Mouse (Mus musculus) spleen, postnatal 36 days (tissue): ENCODE data around the gene Crtc1.

ENCODE experiments used
- DNase-seq, 2 experiments: peaks; one replicate each; pipeline ENCODE4 v3.0.0; 2022; ENCODE audit warnings: low spot score in 2 of 2, mixed read lengths in 1 of 2

Gene Crtc1

DNA sequence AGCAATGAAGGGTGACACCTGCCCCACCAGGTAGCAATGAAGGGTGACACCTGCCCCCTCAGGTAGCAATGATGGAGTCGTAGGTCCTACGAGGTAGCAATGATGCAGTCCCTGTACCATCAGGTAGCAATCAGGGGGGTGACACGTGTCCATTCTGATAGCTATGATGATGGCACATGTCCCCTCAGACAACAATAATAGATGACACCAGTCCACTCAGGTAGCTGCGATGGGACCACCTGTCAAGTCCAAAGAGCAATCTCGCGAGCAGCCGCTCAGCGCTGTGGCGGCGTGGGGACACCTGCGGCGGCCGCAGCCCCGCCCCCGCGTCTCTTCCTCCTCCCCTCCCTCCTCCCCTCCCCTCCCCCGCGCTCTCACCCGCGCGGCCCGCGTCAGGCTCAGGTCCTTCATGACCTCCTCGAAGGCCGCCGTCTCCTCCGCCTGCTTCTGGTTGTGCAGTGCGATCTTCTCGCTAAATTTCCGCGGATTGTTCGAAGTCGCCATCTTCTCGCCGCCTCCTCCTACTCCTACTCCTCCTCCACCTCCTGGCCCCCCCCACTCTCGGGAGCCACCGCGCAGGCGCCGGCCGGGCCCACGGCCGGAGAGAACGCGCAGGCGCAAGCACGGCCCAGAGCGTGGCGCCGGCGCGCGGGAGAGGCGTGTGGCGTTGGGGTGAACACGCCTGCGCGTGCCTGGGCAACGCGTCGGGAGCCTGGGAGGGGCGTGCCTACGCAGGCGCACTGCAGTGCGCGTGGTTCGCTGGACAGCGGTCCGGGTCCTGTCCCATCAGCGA lies at the start of gene Crtc1:
Gene Crtc1, minus strand, starts transcription at position 525 of the 793 bp plus-strand sequence.
- peak; percentile 97 for DNase-seq

DNA sequence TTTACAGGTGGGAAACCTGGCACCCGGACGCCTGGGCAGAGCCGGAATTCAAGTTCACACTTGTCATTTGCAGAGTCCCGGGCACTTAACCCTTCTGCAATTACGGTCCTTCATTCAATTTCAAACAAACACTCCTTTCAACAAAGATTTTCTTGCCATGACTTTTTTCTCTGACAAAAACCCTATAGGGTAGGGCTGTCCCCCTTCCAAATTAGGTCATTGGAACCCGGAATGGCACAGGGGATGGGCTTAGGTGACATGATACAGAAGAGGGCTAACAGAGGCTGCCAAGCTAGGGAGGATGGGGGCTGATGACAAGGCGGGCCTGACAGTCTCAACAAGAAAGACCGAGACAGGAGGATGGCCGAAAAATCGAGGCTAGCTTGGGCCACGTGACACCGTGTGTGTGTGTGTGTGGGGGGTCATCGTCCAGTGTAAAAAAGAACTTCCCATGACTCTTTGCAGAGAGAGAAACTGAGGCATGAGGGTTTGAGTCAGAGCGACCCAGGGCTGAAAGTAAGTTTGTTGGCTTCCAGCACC lies 49.6 kb upstream of the Crtc1 start:
- DNase-seq, result no peak

DNA sequence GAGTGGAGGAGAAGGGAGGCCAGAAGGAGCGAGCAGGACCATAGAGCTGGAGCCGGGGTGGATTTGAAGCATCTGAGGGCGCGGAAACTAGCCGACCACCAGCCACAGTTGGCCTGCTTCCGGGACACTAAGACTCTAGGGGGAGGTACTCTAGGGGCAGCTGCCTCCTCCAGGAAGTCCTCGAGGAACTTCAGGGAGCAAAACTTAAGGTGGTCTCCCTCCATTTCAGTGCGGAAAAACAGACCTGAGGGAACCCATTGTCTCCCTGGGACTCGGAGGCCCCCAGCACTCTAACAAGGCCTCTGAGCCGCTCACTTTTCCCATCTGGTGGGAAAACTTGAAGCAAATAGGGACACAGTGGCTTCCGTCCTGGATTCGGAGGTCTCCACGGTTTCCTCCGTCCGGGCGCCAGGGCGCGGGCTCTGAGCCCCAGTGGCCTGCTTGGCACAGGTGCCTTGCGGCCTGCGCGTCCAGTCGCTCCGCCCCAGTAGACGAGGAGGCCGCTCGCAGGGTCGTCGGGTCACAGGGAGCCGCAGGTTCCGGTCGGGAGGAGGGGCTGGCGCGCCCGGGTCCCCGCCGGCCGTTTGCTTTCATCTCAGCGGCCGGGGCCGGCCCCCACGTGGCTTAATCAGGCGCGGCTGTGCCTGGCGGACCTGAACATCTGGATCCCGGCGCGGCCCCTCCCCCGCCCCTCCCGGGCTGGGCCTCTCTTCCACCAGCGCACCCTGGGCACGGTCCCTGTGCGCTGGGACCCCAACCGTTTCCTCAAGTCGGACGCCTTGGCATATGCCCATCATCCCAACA lies 48.8 kb upstream of the Crtc1 start:
- DNase-seq, result no peak

- DNase-seq, result no peak
These were observed 47.7 kb upstream of the Crtc1 start, which contains the start of gene Tmem59l for GRCm38 (mm10) chr8:70486941-70487520. Gene Tmem59l, minus strand, starts transcription at chr8:70487358.

GRCm38 (mm10) chr8:70486191-70486681 lies 46.9 kb upstream of the Crtc1 start:
- no peak for DNase-seq

DNA sequence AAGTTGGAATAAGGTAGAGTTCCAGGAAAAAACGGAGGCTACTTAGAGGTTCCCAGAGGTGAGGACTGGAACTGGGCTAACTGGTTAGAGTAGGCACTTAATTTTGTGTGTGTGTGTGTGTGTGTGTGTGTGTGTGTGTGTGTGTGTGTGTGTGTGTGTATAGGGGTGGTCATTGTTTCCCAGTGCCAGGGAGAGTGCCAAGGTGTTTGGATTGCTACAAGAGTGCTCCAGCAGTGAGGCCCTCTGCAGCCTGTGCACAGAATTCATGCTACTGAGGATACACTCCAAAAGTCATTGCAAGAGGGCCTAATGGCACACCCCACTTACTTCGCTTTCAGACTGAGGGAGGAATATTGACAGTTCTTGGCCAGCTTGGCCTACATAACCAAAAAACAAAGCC lies 43.6 kb upstream of the Crtc1 start:
- DNase-seq, result no peak

GRCm38 (mm10) chr8:70481908-70482307 lies 42.5 kb upstream of the Crtc1 start:
- no peak for DNase-seq

GRCm38 (mm10) chr8:70477269-70477982 lies 38.0 kb upstream of the Crtc1 start:
- peak in 1 of 2 experiments; percentile 31 for DNase-seq

DNA sequence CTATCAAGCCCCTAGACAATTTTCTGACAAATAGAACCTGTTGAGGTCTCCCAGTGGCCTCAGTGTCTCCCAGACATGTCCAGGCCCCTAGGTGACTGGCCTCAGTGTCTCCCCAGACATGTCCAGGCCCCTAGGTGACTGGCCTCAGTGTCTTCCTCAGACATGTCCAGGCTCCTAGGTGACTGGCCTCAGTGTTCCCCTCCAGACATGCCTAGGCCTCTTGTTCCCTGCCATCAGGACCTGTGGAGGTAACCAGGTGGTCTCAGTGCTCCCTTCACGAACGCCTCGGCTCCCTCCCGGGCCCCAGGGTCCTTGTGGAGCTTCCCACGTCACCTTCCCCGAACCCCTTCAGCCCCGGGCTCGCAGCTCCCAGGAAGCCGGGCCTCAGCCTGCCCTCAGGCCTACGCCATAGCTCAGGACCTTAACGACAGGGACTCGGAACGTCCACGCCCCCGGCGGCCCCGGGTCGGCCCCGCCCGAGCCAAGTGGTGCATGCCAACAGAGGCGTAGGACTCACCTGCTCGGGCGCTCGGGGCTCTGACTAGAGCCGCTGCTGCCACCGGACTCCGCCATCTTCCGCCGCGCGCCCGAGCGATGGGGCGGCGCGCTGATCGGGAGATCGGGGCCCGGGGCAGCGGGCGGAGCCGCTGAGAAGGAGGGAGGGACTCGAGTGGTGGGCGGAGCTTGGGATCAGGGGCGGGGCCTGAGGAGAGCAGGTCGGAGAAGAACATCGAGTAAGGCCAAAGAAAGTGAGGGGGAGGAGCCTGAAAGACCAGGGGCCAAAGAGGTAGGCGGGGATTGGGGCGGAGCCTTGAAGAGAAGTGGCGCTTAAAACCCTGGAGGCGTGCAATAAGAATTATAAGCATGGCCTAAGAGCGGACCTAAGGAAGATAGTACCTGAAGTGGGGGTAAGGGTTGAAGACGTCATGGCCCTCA lies 37.2 kb upstream of the Crtc1 start, which contains the start of gene Klhl26:
Gene Klhl26, minus strand, starts transcription at position 636 of the 936 bp plus-strand sequence.
- peak; percentile 96 to 97 for DNase-seq

- DNase-seq, result no peak
These were observed 32.5 kb upstream of the Crtc1 start for GRCm38 (mm10) chr8:70471856-70472255.

- DNase-seq, result no peak
These were observed 30.6 kb upstream of the Crtc1 start for GRCm38 (mm10) chr8:70469938-70470337.

DNA sequence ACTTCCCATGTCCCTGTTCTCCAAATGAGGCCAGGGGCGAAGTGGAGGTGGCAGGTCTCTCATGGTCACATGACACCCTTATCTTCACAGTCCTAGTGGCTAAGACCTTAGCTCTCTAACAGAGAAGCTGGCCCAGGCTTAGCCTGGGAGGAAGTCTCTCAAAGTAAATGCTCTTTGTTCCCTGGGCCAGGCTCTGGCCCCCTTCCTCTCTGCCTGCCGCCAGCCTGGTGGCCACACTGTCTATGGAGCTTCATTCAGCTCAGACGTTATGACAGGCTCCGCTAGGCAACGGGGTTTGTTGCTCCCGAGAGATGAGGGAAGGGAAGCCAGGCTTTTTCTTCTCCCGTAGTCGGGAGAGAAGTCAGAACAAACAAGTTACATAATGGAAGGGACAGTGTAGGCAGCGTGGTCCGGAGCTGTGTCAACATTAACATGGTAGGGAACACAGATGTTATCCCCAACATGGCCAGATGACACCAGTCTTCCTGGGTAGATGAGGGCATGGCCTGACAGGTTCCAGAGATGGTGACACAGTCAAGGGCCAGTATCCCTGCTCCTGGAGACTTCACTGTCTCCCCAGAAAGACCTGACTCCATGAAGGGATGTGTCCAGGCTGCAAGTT lies 30.0 kb upstream of the Crtc1 start:
- no peak for DNase-seq

DNA sequence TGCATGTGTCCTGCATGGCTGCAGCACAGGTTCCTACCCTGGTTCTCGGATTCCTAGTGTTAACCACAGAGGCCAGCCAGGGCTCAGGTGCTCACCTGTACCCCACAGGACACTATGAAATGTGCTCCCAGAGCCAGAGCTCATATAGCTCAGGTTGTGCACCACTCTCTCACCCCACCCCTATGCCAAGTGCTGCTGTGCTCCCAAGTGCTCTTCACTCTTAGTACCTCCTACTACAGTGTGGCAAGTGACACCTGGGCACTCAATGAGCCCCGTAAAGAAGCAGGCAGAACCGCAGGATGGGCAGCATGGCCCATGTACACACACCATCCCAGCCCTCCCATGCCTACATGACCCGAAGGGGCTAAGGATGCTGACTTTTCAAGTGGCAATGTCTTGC lies 29.4 kb upstream of the Crtc1 start:
- DNase-seq, result no peak

DNA sequence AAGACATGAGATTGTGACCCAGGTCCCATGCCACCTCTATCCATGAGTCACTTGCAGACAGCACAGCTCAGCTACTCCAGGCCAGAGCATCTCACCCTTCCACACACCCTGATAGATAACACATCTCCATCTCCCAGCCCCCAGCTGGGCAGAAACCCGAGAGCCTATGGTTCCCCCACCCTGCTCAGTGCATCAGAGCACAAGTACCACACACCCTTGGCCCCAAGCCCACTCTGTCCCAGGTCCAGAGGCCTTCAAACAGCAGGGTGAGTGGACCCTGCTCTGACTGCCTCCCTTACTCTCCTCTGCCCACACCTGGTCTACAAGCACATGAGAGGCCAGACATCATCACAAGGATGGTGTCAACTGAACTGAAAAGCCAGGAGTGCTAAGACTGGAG lies 28.5 kb upstream of the Crtc1 start:
- DNase-seq, result no peak

- no peak for DNase-seq
These were observed 27.9 kb upstream of the Crtc1 start for GRCm38 (mm10) chr8:70467229-70467725.

DNA sequence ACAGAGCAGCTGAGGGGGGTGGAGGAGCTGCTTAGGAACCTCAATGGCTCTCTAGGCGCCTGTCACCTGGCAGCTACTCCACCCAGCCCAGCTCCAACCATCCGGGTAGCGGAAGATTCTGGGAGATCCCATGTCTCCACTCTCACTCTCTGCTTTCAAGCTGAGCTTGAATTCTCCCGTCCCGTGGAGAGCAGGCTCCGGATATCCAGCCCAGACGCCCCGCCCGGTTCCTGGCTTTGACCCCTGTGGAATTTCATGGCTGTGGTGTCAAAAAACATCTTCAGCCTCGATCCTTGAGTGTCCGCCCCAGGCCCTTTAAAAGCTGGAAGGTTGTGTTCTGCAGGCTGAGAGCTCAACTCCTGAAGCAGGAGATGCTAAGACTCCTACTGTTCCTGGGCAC lies 27.4 kb upstream of the Crtc1 start:
- no peak for DNase-seq

- no peak for DNase-seq
These were observed 26.9 kb upstream of the Crtc1 start for GRCm38 (mm10) chr8:70466305-70466704.

DNA sequence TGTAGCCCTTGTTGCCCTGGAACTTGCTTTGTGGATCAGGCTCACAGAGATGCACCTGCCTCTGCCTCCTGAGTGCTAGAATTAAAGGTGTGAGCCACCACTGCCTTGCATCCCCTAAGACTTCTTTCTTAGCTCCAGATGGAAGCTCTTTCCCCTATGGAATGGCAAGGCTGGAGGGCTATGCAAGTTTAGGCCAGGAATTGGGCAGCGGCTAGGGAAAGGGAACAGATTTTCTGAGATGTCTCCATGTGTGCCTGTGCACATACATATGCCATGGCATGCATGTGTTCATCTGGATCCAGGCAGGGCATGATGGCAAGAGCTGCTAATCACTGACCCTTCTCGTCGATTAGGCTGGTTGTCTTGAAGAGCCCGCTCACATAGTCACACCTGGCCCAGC lies 26.3 kb upstream of the Crtc1 start:
- no peak for DNase-seq

DNA sequence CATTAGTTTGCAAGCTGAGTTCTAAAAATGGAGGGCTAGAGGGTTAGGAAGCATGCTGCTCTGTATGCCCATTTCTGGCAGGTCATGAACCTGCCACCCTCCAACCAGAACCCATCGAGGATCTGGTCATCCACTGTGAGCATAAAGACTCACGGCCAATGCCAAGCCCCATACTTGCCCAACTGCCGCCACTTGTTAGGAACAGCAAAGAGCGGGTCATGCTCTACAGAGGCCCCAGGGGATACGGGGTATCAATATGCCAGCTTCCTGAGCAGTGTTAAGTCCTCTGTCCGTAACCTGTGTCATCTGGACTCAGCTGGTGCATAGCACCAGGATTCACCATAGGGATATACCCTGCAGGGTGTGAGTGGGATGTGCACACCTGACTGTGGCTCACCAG lies 24.8 kb upstream of the Crtc1 start:
- no peak for DNase-seq

DNA sequence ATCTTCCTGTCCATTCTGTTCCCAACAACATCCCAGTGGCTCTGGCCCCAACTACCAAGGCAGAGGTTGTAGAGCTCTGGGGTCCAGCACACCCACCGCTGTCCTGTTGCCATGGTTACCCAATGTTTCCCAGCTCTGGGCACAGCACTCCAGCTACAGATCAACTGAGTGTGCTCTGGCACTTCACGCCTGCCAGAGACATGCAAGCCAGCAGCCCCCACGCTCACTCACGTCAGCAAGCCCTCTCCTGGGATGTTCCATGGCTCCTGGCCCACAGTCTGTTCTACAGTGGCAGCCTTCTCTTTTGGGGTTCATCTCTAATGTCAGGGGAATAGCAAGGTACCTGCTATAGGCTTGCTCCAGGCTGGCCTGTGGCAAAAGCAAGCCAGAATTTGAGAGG lies 23.9 kb upstream of the Crtc1 start:
- DNase-seq, result no peak
